Mouse (Mus musculus) forebrain, embryonic 12.5 days (tissue): ENCODE measurements at regions not wholly inside any gene's neighbourhood (a gene's known extent, or its start where the extent isn't known, plus 50 kb on each side); places are given as distances from the start of the nearest gene placed in this dataset.

Experiments
- ATAC-seq: fragments of 200-750 bp; cut with Nextera tagmentation; 2 replicates; pipeline ENCODE4 v1.8.0; 2017; ENCODE audit warnings: moderate TSS enrichment; ENCODE audit not compliant: low FRiP score
- H3K27ac ChIP-seq: fragments of 300-500 bp; sonication (generic); 2 replicates; pipeline ENCODE4 v1.5.1; 2016; ENCODE audit warnings: mild to moderate bottlenecking
- H3K27me3 ChIP-seq: fragments of 300-500 bp; sonication (generic); 2 replicates; pipeline ENCODE4 v1.6.1; 2016; ENCODE audit warnings: mild to moderate bottlenecking
- H3K36me3 ChIP-seq: fragments of 300-500 bp; sonication (generic); replicated peaks from 2 replicates; pipeline ENCODE4 v1.6.1; 2016; ENCODE audit warnings: mild to moderate bottlenecking
- H3K4me1 ChIP-seq: fragments of 300-500 bp; sonication (generic); 2 replicates; pipeline ENCODE4 v1.6.1; 2016
- H3K4me2 ChIP-seq: fragments of 300-500 bp; sonication (generic); 2 replicates; pipeline ENCODE4 v1.6.1; 2016; ENCODE audit warnings: mild to moderate bottlenecking, moderate library complexity
- H3K4me3 ChIP-seq: fragments of 300-500 bp; sonication (generic); replicated peaks from 2 replicates; pipeline ENCODE4 v1.5.1; 2016; ENCODE audit warnings: mild to moderate bottlenecking
- H3K9ac ChIP-seq: fragments of 300-500 bp; sonication (generic); 2 replicates; pipeline ENCODE4 v1.6.1; 2016; ENCODE audit warnings: mild to moderate bottlenecking
- H3K9me3 ChIP-seq: fragments of 300-500 bp; sonication (generic); 2 replicates; pipeline ENCODE4 v1.6.1; 2016
- WGBS: fragments of 180-500 bp; shearing (Covaris S2); methylation state at CpG from one replicate; pipeline ENCODE4 v1.1.7; 2016; 5-methylcytosine and 5-hydroxymethylcytosine counted together

DNA sequence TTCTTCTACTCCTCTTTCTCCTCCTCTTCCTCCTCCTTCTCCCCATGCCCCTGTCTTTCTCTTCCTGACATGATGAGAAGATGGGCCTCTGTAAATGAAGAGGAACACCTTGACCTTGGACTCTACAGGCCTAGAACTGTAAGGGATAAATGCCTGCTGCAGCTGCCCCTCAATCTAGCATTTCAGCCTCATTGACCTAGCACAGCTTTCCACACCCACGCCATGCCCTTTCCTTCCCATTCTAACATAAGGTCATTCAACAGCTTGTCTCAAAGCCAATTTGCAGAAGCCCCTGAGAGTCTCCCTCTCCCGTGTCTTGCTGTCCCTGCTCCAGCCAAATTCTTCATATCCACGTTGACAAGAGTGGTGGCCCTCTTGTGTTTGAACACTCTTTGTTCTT, 63.8 kb upstream of the Dscam start:
- Histone ChIP-seq H3K27me3 (no peaks in the 10 kb centered on the region), H3K4me1 (no peaks in the 10 kb centered on the region), H3K36me3 (no peaks in the 10 kb centered on the region), H3K9me3 (no peaks in the 10 kb centered on the region), H3K4me3 (no peak overlapping the region), H3K9ac (no peak overlapping the region), H3K27ac (no peak overlapping the region), H3K4me2 (no peak overlapping the region)
- ATAC-seq: no peak
- WGBS: 56% methylated on average over 3 of the region's 3 CpGs

DNA sequence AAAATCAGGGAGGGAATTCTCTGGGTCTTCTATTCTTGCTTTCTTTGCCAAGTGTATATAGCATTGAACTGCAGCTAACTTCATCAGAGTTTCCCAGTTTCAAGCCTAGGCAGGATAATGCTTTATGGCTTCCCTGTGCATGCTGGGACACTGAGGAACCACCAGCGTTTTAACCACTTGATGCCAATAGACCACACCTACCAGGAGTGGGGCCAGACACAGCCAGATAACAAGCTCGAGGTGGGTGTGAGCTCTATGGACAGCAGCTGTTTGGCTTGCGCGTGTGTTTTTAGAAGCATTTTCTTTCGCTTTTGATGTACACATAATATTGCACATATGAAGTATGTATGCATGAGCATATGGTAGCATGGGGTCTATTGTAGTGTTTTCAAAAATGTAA, 69.1 kb upstream of the Dscam start:
- no peaks in the 10 kb centered on the region for H3K36me3 ChIP-seq
- WGBS: 83% methylated on average over 5 of the region's 5 CpGs

DNA sequence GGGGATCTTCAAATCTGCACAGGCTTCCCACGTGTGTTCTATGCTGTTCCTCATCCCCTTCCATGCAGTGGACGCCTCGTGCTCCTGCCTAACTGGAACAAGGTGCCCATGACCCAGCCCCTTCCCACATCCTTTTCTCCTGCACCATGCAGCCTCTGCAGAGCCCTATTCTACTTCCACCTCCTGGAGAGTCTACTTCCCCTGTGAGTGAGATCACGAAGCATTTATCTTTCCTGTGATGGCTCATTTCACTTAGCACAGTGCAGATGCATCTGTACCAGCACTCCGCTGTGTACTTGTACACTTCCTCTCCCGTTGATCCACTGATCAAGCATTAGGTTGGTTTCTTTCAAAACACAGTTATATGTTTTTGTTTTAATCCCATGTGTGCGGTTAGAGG, 69.5 kb upstream of the Dscam start:
- no peak for ATAC-seq
- H3K27ac ChIP-seq: no peak overlapping the region
- WGBS: 80% methylated on average over 7 of the region's 7 CpGs
- H3K4me3 ChIP-seq: no peak overlapping the region
- no peaks in the 10 kb centered on the region for H3K9me3 ChIP-seq
- no peaks in the 10 kb centered on the region for H3K27me3 ChIP-seq
- H3K4me2 ChIP-seq: no peak overlapping the region
- H3K4me1 ChIP-seq: no peaks in the 10 kb centered on the region
- no peak overlapping the region for H3K9ac ChIP-seq
- H3K36me3 ChIP-seq: no peaks in the 10 kb centered on the region

More for the DNA sequence above, 69.1 kb upstream of the Dscam start:
- no peak overlapping the region for H3K9ac ChIP-seq
- no peak overlapping the region for H3K27ac ChIP-seq
- H3K4me1 ChIP-seq: no peaks in the 10 kb centered on the region
- H3K9me3 ChIP-seq: no peaks in the 10 kb centered on the region
- H3K27me3 ChIP-seq: no peaks in the 10 kb centered on the region
- no peak for ATAC-seq
- no peak overlapping the region for H3K4me3 ChIP-seq
- no peak overlapping the region for H3K4me2 ChIP-seq

DNA sequence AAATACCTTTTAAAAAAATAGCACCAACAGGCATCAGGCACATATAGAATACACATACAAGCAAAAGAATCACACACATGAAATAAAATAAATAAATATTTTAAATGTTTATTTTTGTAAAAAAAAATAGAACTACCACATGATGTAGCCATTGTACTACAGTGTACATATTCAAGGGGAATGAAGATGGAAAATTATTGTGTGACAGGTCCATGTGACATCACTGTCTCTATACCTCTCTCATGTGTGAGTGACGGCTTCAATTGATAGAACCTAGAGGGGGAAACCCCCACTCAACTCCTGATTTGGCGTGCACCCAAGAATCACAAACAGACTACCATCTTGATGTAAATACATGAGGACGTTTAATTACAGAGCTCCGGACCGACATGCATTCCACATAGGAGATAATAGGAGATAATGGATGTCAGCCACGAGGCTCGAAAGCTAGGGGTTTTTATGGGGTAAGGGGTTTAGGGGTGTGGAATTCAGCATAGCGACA, 70.4 kb upstream of the Dscam start:
- no peaks in the 10 kb centered on the region for H3K36me3 ChIP-seq
- WGBS: 64% methylated on average over 8 of the region's 8 CpGs
- no peak overlapping the region for H3K4me3 ChIP-seq
- no peak overlapping the region for H3K27ac ChIP-seq
- no peak overlapping the region for H3K9ac ChIP-seq
- H3K27me3 ChIP-seq: no peaks in the 10 kb centered on the region
- H3K4me2 ChIP-seq: no peak overlapping the region
- H3K9me3 ChIP-seq: no peaks in the 10 kb centered on the region
- ATAC-seq: no peak
- no peaks in the 10 kb centered on the region for H3K4me1 ChIP-seq

DNA sequence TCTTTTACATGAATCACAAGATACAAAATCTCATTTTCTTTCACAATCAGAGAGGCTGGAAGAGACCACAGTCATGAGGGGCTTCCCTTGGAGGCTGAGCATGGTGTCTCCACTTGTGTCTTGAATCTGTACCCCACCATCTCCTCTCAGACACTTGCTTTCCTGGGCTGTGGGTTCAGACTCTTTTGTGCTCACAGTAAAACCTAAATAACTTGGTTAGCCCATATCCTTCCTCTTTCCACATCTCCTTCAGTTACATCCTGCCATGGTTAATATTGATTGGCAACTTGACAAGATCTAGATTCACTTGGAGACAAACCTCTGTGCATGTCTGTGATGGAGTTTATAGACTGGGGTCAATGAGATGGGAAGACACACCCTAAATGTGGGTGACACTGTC, 71.1 kb upstream of the Dscam start:
- H3K9me3 ChIP-seq: no peaks in the 10 kb centered on the region
- ATAC-seq: no peak
- no peak overlapping the region for H3K27ac ChIP-seq
- no peak overlapping the region for H3K4me3 ChIP-seq
- H3K36me3 ChIP-seq: no peaks in the 10 kb centered on the region
- H3K4me2 ChIP-seq: no peak overlapping the region
- no peaks in the 10 kb centered on the region for H3K4me1 ChIP-seq
- no peaks in the 10 kb centered on the region for H3K27me3 ChIP-seq
- no peak overlapping the region for H3K9ac ChIP-seq

DNA sequence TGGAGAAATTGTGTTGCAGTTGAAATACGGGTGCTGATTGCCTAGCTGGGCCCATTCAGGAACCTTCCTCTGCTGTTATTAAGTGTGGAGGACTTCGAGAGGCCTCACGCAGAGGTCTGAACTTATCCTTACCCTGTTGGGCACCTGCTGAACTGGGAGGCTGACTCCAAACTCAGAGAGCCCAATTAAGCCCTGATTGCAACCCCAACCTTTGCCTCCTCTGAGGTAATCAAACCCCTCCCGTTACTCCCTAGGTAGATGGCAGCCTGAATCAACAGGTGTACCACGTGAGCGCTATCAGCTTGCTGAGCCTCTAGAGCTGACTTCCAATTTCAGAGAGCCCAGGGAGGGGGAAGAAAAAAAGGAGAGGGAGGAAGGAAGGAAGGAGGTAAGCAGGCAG, 79.9 kb upstream of the Dscam start:
- Histone ChIP-seq H3K9me3 (no peaks in the 10 kb centered on the region), H3K4me3 (no peak overlapping the region), H3K27me3 (no peaks in the 10 kb centered on the region), H3K4me2 (no peak overlapping the region), H3K36me3 (no peaks in the 10 kb centered on the region), H3K27ac (no peak overlapping the region), H3K9ac (no peak overlapping the region), H3K4me1 (peaks cover 2% of the 10 kb centered on the region; the same call in 1 of the 2 replicates)
- 70% methylated on average over 6 of the region's 6 CpGs for WGBS
- no peak for ATAC-seq

DNA sequence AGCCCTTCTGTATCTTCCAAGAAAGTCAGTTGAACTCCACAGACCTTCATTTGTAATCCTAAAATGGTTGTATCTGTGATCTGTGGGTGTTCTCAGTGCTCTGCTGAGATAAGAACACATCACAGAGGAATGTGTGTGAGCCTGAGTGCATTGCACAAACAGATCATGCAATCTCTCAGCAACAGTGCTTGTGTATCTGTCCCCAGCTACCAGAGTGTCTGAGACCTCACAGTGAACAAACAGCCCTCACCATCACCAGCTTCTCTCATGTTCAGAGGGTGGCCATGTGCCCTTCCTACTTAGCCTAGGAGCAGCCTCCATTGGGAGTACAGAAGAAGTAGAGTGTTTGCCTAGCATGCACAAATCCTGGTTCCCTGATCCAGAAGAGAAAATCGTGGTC, 82.0 kb upstream of the Dscam start:
- ATAC-seq: no peak
- 90% methylated on average over 1 of the region's 1 CpGs for WGBS
- Histone ChIP-seq H3K27me3 (no peaks in the 10 kb centered on the region), H3K9ac (no peak overlapping the region), H3K4me3 (no peak overlapping the region), H3K4me1 (peaks cover 2% of the 10 kb centered on the region; the same call in 1 of the 2 replicates), H3K4me2 (no peak overlapping the region), H3K27ac (no peak overlapping the region), H3K9me3 (no peaks in the 10 kb centered on the region), H3K36me3 (no peaks in the 10 kb centered on the region)

DNA sequence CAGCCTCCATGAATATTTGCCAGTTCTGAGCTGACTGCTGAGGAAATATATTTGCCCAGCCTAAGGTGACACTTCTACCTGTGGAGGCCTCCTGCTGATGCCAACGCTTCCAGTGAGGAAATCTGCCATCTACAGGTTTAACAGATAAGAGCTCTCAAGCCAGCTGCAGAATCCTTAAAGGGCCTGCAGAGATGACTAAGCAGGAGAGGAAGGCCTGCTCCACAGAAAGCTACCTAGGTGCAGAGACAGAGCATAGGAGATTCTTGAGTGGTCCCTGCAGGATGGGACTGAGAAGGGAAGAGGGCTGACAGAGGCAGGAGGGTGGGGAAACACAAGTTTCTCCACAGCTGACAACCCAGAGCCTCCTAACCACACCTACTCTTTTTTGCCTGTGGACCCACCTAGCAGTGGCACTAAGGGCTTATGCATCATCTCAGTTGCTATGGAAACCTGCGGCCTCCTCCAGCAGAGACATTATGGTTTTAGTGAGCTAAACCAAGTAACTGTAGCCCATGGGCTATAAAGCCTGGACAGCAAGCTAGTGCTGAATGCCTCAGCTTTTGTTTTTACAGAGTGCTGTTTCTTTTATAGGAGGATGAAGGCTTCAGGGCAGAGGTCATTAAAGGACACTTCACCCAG, 82.6 kb upstream of the Dscam start:
- H3K4me1 ChIP-seq: peaks cover 2% of the 10 kb centered on the region; the same call in 1 of the 2 replicates
- H3K27ac ChIP-seq: no peak overlapping the region
- 50% methylated on average over 2 of the region's 2 CpGs for WGBS
- H3K4me2 ChIP-seq: no peak overlapping the region
- H3K9me3 ChIP-seq: no peaks in the 10 kb centered on the region
- no peak overlapping the region for H3K4me3 ChIP-seq
- ATAC-seq: no peak
- no peaks in the 10 kb centered on the region for H3K36me3 ChIP-seq
- no peaks in the 10 kb centered on the region for H3K27me3 ChIP-seq
- no peak overlapping the region for H3K9ac ChIP-seq

DNA sequence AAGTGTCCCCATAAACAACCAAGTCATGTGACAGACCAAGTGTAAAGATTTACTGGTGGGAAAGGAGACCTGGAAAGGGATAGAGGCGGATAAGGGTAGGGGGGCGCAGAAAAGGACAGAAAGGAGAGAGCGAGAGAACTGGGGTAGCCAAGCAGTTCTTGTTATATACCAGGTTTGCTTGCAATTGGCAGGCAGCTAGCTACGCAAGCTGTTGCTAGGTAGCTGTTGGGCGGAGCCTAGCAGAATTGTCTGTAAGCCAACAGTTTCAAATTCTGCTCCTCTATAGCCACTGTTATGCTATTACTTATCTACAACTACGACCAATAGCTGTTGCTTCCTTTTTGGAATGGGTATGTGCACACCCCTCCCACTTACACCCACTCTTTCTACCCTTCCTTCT, 88.3 kb upstream of the Dscam start:
- WGBS: 82% methylated on average over 6 of the region's 6 CpGs
- Histone ChIP-seq H3K4me3 (no peak overlapping the region), H3K9ac (no peak overlapping the region), H3K9me3 (no peaks in the 10 kb centered on the region), H3K4me2 (no peak overlapping the region), H3K27me3 (no peaks in the 10 kb centered on the region), H3K27ac (no peak overlapping the region), H3K4me1 (peaks cover 6% of the 10 kb centered on the region), H3K36me3 (no peaks in the 10 kb centered on the region)
- no peak for ATAC-seq

DNA sequence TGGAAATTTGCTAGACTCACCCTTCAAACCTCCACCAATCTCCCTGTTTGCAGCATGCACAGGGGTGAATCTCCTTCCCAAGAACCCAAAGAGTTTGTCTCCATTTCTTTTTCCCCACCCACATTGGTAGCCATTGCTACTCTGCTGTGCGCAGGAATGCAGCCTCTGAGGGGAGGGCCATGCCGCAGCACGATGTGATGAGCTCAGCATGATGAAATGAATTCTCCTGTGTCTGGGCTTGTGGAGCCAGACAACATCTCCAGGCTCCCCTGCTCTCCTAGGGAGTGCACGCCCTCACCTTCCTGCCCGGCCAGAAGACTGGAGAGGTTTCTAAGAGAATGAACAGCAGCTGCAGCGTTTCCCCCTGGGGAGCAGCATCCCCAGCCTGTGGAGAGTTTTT, 92.9 kb upstream of the Dscam start:
- Histone ChIP-seq H3K36me3 (no peaks in the 10 kb centered on the region), H3K9me3 (no peaks in the 10 kb centered on the region), H3K9ac (no peak overlapping the region), H3K27ac (no peak overlapping the region), H3K27me3 (no peaks in the 10 kb centered on the region), H3K4me3 (no peak overlapping the region), H3K4me1 (peaks cover 15% of the 10 kb centered on the region), H3K4me2 (no peak overlapping the region; the same call in 1 of the 2 replicates)
- ATAC-seq: no peak
- 10% methylated on average over 6 of the region's 6 CpGs for WGBS

DNA sequence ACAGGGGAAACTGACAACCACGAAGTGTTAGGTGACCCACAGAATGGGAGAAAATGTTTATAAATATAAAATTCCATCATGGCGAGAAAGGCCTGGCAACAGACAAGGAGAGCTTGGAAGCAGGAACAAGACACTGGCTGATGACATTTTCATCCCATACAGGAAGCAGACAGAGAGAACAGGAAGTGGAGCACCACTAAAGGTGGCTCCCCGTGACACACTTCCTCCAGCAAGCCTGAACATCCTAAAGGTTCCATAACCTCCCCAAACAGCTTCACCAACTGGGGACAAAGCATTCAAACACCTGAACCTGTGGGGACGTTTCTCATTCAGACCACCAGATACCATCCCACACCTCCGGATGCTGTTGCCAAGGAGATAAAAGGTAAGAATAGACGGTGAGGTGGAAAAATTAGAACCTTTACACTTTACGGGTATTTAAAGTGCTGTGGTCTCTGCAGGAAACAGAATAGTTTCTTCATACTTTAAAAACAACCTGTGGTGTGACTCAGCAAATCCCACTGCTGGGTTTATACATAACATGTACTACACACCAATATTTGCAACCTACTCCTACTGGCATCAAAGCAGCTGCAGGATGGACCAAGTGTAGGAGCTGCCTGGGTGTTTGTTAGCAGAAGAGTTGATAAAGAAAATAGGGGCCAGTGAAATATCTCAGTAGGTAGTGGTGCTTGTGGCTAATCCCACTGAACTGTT, 86.0 kb upstream of the Bace2 start:
- H3K4me2 ChIP-seq: no peak overlapping the region
- 87% methylated on average over 7 of the region's 7 CpGs for WGBS

DNA sequence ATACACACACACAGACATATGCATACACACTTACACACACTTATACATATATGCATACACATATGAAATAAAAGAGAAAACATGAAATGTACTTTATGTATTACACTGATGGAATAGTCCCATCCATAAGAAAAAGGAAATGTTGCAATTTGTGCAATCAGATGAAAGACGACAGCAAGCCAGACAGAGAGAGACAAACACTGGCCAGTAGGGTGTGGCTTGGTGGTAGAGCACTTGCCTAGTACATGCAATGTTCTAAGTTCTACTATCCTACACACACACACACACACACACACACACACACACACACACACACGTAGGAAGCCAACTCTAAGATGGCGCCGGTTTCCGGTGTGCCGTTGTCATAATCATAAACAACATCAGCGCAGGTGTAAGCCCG, 85.3 kb upstream of the Bace2 start:
- Histone ChIP-seq H3K27me3 (0 out of 2 replicates have a peak, but pooled peaks cover 13% of the 10 kb centered on the region), H3K4me1 (peaks cover 3% of the 10 kb centered on the region), H3K9ac (no peak overlapping the region), H3K36me3 (no peaks in the 10 kb centered on the region), H3K4me3 (no peak overlapping the region), H3K4me2 (no peak overlapping the region), H3K27ac (no peak overlapping the region), H3K9me3 (no peaks in the 10 kb centered on the region)
- no peak for ATAC-seq
- WGBS: 93% methylated on average over 8 of the region's 8 CpGs

More for the DNA sequence above, 86.0 kb upstream of the Bace2 start:
- no peak overlapping the region for H3K4me3 ChIP-seq
- no peaks in the 10 kb centered on the region for H3K36me3 ChIP-seq
- no peak overlapping the region for H3K9ac ChIP-seq
- peaks cover 3% of the 10 kb centered on the region for H3K4me1 ChIP-seq
- 0 out of 2 replicates have a peak, but pooled peaks cover 10% of the 10 kb centered on the region for H3K27me3 ChIP-seq
- no peaks in the 10 kb centered on the region for H3K9me3 ChIP-seq
- ATAC-seq: no peak
- no peak overlapping the region for H3K27ac ChIP-seq
